Comparison of ENCODE assay signal across 8 mouse cellular contexts in the genomic region with DNA sequence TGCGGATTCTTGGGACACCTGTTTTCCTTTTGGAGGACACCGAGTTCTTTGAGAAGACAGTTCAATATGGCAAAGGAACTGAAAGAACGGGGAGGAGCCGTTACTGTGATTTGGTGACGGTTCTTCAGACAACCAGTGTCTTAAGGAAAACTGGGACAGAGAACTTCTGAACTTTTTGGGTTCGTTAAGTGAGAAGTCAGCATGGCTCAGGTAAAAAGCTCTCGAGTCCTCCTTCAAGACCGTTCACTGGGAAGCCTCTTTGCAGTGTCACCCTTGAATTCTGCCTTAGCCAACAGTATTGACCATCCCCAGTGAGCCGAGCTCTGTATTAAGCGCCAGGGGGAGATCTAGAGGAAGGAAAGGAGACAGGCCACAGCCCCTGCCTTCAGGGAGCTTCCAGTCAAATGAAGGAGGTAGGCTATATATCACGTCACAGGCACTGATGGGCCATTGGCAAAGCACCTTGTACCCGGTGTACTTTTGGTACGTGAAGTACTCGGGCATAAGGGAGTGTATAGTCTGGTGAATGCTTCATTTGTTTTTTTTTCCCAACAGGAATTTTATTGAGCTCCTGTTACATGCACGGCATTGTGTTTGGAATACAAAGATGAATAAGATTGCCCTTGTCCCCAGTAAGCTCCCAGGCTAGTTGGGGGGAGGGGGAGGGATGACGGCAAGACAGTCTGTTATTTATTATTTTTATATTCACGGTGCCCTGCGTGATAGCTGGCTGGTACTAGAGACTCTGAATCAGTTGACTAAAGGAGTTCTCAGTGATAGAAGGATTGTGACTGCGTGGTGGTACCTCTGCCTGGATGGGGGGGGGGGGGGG. TPM values are rescaled to one million over a fixed set of nuclear protein-coding genes. Genes with fewer than 3 reads are reported as not detected.
DNase-seq lines count a peak whose midpoint lies in the region; ATAC-seq and TF ChIP-seq lines count a peak whose summit lies in the region.

A gene (minus strand): TSS at position 51 of the 832 bp plus-strand sequence.

- no peak for TF ChIP-seq CTCF in C2C12 (IDR thresholded peaks at IDR 0.05; ENCODE audit: control insufficient read depth, insufficient read depth, insufficient read length)
- TF ChIP-seq CTCF in cortical plate, adult 2 months (IDR thresholded peaks at IDR 0.05; ENCODE audit: extremely low read depth, insufficient read depth, low read length): no peak

- no peak for DNase-seq in heart, postnatal 36 days
- no peak for DNase-seq in frontal cortex, postnatal 10 days (ENCODE audit: low spot score in 2 of 2)

- H3K4me1 ChIP-seq in erythroblast, embryonic 14.5 days (ENCODE audit: control insufficient read depth): peaks cover 33% of the 10 kb centered on the region
- peaks cover 11% of the 10 kb centered on the region; the same call in 1 of the 2 replicates for H3K4me1 ChIP-seq in cortical plate, adult 2 months (ENCODE audit: control insufficient read depth, insufficient read depth, low read length)
- peaks cover 40% of the 10 kb centered on the region for H3K4me1 ChIP-seq in limb, embryonic 13.5 days
- H3K4me1 ChIP-seq in stomach, embryonic 16.5 days (ENCODE audit: control insufficient read depth, insufficient read depth, low read length): peaks cover 32% of the 10 kb centered on the region

- peak within 1 kb of the TSS; percentile 90 for H3K4me3 ChIP-seq in erythroblast, embryonic 14.5 days (replicated peaks)
- H3K4me3 ChIP-seq in C2C12 (ENCODE audit: insufficient read depth, poor library complexity, severe bottlenecking): peak within 1 kb of the TSS; percentile 75
- peak within 1 kb of the TSS; percentile 66 for H3K4me3 ChIP-seq in cortical plate, adult 2 months (ENCODE audit: insufficient read depth, low read length)
- H3K4me3 ChIP-seq in limb, embryonic 13.5 days: peak within 1 kb of the TSS; percentile 82
- H3K4me3 ChIP-seq in stomach, embryonic 16.5 days (replicated peaks; ENCODE audit: low read length): peak within 1 kb of the TSS; percentile 89

- intact Hi-C loops in heart, postnatal 36 days (cut with DNase I): no loop called here

- peak within 1 kb of the TSS; percentile 84 for H3ac ChIP-seq in C2C12 (ENCODE audit: control insufficient read depth, insufficient read length, low read depth)

- H3K79me3 ChIP-seq in C2C12 (ENCODE audit: low read depth): peaks cover 31% of the 10 kb centered on the region

- no peak for ATAC-seq in erythroblast, adult 5-6 weeks (replicated peaks; ENCODE audit: low FRiP score, poor library complexity, severe bottlenecking)
- no peak for ATAC-seq in limb, embryonic 13.5 days (ENCODE audit: low FRiP score, low read depth)
- no peak for ATAC-seq in stomach, embryonic 16.5 days (ENCODE audit: insufficient read depth, low FRiP score)

- TF ChIP-seq POLR2A in cortical plate, adult 2 months (IDR thresholded peaks at IDR 0.05; ENCODE audit: extremely low read depth, insufficient read depth, low read length): no peak

- H3K9me3 ChIP-seq in erythroblast, embryonic 14.5 days (ENCODE audit: control insufficient read depth, low read length): no peaks in the 10 kb centered on the region
- H3K9me3 ChIP-seq in limb, embryonic 13.5 days: no peaks in the 10 kb centered on the region
- no peaks in the 10 kb centered on the region for H3K9me3 ChIP-seq in stomach, embryonic 16.5 days (replicated peaks; ENCODE audit: control insufficient read depth, low read length)

- no peaks in the 10 kb centered on the region for H3K27me3 ChIP-seq in erythroblast, embryonic 14.5 days (ENCODE audit: control insufficient read depth)
- no peaks in the 10 kb centered on the region for H3K27me3 ChIP-seq in C2C12 (ENCODE audit: control insufficient read depth, insufficient read depth, insufficient read length)
- H3K27me3 ChIP-seq in limb, embryonic 13.5 days: no peaks in the 10 kb centered on the region
- H3K27me3 ChIP-seq in stomach, embryonic 16.5 days (ENCODE audit: control insufficient read depth, insufficient read depth, low read length): no peaks in the 10 kb centered on the region

- H3K36me3 ChIP-seq in erythroblast, embryonic 14.5 days (ENCODE audit: control insufficient read depth): peaks cover 53% of the 10 kb centered on the region
- H3K36me3 ChIP-seq in C2C12 (ENCODE audit: control insufficient read depth, insufficient read depth): peaks cover 52% of the 10 kb centered on the region
- H3K36me3 ChIP-seq in limb, embryonic 13.5 days: peaks cover 54% of the 10 kb centered on the region
- H3K36me3 ChIP-seq in stomach, embryonic 16.5 days (ENCODE audit: control insufficient read depth, insufficient read depth, low read length): peaks cover 18% of the 10 kb centered on the region

- H3K4me2 ChIP-seq in limb, embryonic 13.5 days (replicated peaks): peak within 1 kb of the TSS; percentile 82
- H3K4me2 ChIP-seq in stomach, embryonic 16.5 days (ENCODE audit: low read depth, low read length): peak within 1 kb of the TSS; percentile 94

- peak within 1 kb of the TSS; percentile 94 for H3K9ac ChIP-seq in limb, embryonic 13.5 days
- peak within 1 kb of the TSS; percentile 99 for H3K9ac ChIP-seq in stomach, embryonic 16.5 days (ENCODE audit: low read length)

- peaks cover 50% of the 10 kb centered on the region for H3K79me2 ChIP-seq in C2C12 (ENCODE audit: control insufficient read depth, insufficient read depth)

- peak within 1 kb of the TSS; percentile 92 for H3K27ac ChIP-seq in cortical plate, adult 2 months (ENCODE audit: insufficient read depth, low read length)
- peak within 1 kb of the TSS; percentile 100 for H3K27ac ChIP-seq in limb, embryonic 13.5 days
- peak within 1 kb of the TSS; percentile 100 for H3K27ac ChIP-seq in stomach, embryonic 16.5 days (ENCODE audit: low read length)

- WGBS in limb, embryonic 13.5 days: 53% methylated on average over 19 of the region's 19 CpGs
- WGBS in stomach, embryonic 16.5 days: 42% methylated on average over 19 of the region's 19 CpGs

TF ChIP-seq in C2C12, 6 proteins besides CTCF, POLR2A, EP300 and RAD21:
- TF ChIP-seq MAX (IDR thresholded peaks at IDR 0.05) (no peak), MYOG (IDR thresholded peaks at IDR 0.05; ENCODE audit: control insufficient read depth, extremely low read depth, insufficient read length) (no peak), FOSL1 (IDR thresholded peaks at IDR 0.05; ENCODE audit: insufficient read depth, low read length, poor library complexity, severe bottlenecking) (no peak), USF1 (IDR thresholded peaks at IDR 0.05; ENCODE audit: low read depth) (no peak), CEBPB (IDR thresholded peaks at IDR 0.05; ENCODE audit: low read depth) (no peak), MYOD1 (IDR thresholded peaks at IDR 0.05; ENCODE audit: control insufficient read depth, insufficient read length, low read depth) (no peak)

RNA-seq across cellular contexts. Expression of the gene that starts here (rescaled TPM):
- polyA plus RNA-seq in erythroblast, embryonic 14.5 days (2012): 0.97 and 1.4 TPM in 2 replicates
- 2.9 TPM in 1 of 2 replicates, not detected in the other for total RNA-seq in erythroblast, adult 5-6 weeks (2015; ENCODE audit: low replicate concordance)
- 9.3 and 12.5 TPM in 2 replicates for total RNA-seq in erythroblast, adult 5-6 weeks (2017; ENCODE audit: low replicate concordance)
- 26.4 TPM for polyA plus RNA-seq in C2C12 (2012; fragmentation: generic; extraction: Trizol)
- polyA plus RNA-seq in cortical plate, adult 2 months (2012; rRNA removed): 34.6 and 39.7 TPM in 2 replicates
- total RNA-seq in heart, postnatal 36 days (2021): 10 to 100 TPM; 15.8 to 16.2 TPM
- polyA plus RNA-seq in limb, embryonic 13.5 days (2015; fragmentation: Nextera tagmentation; extraction: Ambion mirVana): 75.2 and 82.1 TPM in 2 replicates
- polyA plus RNA-seq in stomach, embryonic 16.5 days (2015; fragmentation: Nextera tagmentation; extraction: Ambion mirVana): 47.3 and 50.9 TPM in 2 replicates

Comparison
In these comparisons a context has a peak if more than half of its experiments do, and no peak if none do; other contexts are left out.
1. RNA of the gene that starts here (polyA plus RNA-seq): 75.2 to 82.1 TPM in limb, embryonic 13.5 days, 47.3 to 50.9 TPM in stomach, embryonic 16.5 days, 34.6 to 39.7 TPM in cortical plate, adult 2 months and 26.4 TPM in C2C12 (single experiment); 0.97 to 1.4 TPM in erythroblast, embryonic 14.5 days; every median in the first group is over 10 times any median in the second.
2. Peak in every context shown above with its lines, with median percentiles within 50 percentile points of each other: H3K4me3 ChIP-seq and H3K27ac ChIP-seq.